Mouse (Mus musculus): ENCODE measurements around the gene Gcg.

Gene Gcg

DNA sequence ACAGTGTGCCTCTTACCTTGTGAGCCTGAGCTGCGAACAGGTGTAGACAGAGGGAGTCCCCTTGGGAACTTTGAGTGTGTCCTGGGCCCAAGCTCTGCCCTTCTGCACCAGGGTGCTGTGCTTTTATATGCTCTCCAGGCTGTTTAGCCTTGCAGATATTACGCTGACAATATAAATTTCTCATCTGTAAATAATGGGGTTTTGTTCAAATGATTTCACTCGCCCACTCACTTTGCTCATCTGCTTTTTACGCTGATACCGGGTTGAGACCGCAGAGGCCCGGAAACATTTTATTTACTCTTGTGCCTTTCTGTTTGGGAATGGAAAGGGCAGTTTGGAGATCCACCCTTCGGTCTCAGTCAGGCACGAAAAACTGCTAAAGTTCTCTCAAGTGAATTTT is at the start of gene Gcg:
Gene Gcg (minus strand): TSS at position 101 of the 400 bp plus-strand sequence.
- DNase-seq (ENCODE audit: low read depth): no peak

DNA sequence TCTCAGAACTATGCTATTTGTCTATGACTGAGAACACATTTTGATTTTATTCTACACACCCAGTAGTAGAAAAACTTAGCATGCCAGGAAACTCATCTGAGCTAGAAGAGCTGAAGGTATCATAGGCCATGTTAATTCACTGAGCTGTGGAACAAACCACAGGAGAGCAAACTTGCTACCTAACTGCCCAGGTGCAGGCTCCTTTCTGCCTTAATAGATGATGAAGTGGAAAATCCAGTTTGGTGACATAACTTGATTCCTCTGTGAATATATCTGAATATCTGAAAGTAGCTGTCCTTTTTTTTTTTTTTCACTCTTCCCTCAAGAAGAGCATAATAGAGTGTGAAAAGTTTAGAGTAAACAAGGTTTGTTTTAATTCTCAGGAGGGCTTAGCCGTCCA is 47.6 kb upstream of the Gcg start:
- DNase-seq (ENCODE audit: low read depth): no peak

DNA sequence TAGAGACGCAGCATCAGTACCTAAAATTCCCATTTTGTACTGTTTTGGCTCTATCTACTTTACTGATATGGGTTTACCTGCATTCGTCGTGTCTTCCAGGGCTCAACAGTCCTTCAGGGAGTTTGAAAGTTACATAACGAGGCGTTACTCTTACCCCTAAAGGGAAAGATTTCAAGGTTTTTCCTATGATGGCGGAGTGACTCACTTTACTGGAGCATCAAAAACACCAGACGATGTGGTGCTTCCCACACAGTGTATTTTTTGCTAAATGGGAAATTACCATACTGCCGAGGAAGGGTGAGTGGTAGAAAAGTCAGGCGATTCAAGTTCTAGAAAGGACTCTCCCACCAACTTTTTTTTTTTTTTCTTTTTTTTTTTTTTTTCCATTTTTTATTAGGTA is 42.9 kb upstream of the Gcg start:
- no peak for DNase-seq (ENCODE audit: low read depth)

DNA sequence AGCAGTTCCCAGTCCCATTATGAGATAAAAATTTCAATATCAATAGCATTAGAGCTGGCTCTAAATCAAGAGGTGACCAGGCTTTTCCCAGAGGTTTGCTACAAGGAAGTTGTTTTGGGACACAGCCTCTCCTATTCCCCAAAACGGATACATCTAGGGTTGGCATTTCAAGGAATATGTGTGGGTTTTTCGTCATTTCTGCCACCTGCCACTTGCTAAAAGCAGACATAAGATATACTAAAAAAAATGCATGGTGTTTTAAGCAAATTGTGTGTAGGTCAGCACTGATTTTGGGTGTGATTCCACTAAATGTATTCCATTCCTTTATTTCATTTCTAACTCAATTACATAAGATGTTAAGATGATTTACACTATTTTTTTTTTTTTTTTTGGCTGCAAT is 34.3 kb upstream of the Gcg start:
- DNase-seq (ENCODE audit: low read depth): no peak

DNA sequence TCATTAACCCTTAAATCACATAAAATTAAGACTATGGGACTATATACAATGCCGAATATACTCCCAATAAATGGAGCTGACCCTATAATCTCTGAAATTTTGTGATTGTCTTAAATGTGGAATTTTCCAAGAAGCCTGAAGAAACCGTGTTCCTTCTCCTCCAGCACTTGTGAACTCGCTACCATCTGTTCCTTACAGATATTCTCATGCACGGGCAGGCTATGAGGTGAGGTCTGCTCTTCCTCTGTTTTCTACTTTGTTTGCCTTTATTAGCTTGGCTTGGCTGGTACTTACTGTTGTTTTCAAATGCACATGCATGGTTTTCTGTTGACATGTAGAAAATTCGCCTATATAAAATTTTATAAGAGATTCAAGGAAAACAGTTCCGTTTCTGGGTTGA is 31.0 kb upstream of the Gcg start:
- no peak for DNase-seq (ENCODE audit: low read depth)

DNA sequence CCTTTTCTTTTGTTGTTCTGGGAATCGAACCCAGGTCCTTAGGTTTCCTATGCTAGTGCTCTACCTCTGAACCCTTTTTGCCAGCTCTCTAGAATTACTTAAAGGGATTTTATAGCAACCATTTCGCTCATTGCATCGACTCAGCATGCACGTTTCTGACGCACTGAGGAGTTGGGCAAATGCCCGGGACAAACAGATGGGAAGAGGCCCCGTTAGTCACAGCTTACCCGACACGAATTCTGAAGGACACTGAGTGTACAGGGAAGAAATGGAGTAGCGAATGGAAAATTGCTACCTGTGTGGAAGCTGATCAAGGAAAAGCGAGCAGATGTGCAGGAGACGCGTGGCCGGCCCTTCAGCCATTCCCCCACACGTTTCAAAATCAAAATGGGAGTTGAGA is 30.0 kb upstream of the Gcg start:
- no peak for DNase-seq (ENCODE audit: low read depth)

DNA sequence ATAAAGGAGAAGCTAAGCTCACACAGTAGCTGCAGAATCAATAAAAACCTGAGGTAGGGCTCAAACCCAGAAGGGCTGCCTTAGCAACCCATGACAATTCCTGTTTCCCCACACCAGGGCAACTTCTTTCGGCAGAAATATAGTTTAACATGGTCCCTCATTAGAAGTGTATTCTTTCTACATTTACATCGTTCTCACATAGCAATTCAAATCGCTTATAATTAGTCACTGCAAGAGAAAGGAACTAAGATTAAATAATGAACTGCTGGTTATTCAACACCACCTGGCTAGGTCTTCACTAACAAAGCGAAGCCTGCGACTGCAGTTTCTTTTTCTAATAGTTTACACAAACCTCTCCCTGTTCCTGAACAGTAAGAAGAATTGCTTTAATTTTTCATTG is 23.7 kb upstream of the Gcg start:
- no peak for DNase-seq (ENCODE audit: low read depth)

DNA sequence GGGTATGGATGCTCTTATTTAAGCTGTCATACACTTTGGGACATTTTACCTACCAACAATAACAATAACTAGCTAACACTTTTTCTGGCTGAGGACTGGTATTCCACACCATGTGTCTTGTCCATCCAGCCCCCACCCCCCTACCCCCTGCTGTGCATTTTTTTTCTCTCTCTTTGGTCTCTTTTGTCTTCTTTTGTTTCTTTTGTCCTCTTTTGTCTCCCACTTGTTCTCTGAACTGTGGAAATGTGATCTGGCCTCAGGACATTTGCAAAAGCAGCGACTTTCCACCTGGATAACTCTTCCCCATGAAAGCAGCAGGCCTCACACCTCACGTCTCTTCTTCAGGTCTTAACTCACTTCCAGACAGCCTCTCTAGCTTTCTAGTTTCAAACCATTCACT is 23.0 kb upstream of the Gcg start:
- DNase-seq (ENCODE audit: low read depth): no peak

DNA sequence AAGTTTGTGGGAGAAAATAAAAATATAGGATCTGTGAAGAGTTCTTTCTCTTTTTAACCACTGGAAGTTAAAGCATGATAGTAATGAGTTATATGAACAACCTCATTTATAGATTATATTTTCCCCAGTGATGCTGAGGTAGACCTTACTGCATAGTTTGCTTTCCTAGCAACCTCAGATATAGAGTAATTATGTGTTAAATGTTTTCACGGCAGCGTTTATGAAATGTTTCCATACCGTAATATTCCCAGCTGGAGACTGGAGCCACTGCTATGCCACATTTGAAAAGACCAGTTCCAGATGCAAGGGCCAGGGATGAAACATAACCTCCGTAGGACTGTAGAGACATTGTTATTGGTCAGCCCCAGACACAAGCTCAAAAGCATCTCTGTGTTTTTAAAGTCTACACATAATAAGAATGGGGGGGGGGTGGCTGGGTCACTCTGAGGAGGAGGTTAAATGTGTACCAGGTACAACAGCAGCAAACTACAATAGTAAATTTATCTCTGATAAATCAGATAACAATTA is 20.9 kb upstream of the Gcg start:
- DNase-seq (ENCODE audit: low read depth): no peak

DNA sequence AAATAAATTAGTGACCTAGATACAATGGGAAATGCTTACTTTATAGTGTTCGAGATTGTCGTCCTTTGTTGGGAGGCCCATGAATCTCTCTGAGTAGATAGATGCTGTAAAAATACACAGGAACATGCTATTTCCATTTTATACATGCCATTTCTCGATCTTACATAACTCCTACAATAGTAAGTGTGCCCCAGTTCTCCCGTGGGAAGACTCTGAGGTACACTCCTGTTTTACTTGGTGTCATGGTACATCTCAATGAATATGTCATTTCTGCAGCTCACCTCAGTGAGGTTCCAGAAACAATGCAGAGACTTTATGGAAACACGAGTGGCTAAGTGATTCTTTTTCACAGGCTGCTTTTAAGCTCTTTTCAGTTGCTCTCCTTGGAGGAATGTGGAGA is 19.9 kb upstream of the Gcg start:
- DNase-seq (ENCODE audit: low read depth): no peak

DNA sequence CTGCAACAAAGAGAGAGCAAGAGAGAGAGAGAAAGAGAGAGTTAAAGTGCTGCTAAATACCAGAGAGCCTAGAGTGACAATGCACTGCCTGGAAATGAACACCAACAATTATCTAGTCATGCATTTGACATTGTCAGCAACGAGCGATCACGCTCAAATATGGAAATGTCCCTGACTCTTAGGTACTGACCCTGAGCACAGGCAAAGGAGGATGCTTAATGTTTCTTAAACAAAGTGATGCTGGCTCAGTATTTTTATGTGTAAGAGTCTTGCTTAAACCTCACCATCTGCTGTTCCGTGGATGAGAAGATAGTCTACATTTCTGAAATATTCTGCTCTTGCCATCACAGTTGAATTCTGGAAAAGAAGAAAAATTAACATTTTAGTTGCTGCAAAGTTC is 19.1 kb upstream of the Gcg start:
- no peak for DNase-seq (ENCODE audit: low read depth)

DNA sequence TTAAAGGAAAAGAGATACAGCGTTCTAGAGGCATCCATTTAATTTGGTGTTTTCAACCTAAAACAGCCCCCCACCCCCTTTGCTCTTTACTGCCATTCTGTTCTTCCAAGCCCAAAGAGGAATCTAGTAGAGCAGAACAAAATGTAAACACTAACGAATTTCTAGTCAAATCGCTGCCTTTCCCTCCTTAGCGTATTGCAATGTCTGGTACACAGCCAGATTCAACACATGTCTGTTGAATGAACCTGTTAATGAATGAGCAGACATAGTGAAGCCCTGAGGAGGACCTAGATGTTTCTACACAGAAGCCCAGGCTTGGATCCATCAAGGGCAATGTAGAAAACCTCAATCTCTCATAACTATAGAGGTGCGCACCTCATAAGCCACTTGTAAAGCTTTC is 15.4 kb upstream of the Gcg start:
- DNase-seq (ENCODE audit: low read depth): no peak

DNA sequence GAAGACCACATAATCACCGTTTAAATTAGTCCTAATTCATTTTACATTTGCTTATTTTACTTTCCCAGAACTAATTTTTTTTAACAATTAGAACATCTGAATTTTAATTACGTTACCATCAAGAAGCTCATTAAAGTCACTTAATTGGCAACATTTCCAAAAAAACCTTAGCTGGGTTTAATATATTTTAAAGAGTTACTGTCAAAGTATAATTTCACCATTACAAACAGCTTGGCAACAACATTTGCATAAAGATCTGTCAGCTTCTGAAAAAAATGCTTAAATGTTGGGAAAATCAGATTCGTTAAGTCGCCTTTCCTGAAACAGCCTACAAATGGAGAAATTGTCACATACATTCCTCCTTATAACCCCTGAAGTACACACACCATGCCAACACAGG is 14.6 kb upstream of the Gcg start:
- DNase-seq (ENCODE audit: low read depth): no peak

DNA sequence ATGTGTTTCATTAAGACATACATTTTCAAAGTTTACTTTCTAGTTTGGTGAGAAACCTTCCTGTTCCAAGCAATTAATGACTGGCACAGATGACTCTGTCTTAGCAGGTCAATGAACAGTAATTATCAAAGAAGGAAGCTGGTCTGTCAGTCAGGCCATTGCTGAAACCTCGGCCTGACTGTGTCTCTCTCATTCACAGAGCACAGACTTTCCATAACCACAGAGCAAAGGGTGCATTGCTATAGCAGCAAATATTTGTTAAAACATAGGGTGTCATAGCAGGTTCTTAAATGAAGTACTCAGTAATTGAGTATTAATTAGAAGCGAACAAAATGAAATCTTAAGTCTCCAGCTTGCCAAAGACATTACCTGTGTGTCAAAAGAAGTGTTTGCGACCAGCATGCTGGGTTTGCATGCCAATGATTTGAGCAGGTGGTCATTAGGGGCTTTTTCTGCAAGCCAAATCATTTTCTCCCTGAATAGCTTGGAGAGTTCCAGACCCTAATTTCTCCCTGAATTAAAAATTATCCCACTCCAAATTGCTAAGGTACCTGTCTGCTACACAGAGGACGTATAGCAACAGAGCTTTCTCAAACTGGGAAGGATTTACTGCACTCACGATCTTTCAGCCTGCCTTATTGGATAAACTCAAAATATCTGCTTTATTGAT is 14.0 kb upstream of the Gcg start:
- DNase-seq (ENCODE audit: low read depth): no peak

DNA sequence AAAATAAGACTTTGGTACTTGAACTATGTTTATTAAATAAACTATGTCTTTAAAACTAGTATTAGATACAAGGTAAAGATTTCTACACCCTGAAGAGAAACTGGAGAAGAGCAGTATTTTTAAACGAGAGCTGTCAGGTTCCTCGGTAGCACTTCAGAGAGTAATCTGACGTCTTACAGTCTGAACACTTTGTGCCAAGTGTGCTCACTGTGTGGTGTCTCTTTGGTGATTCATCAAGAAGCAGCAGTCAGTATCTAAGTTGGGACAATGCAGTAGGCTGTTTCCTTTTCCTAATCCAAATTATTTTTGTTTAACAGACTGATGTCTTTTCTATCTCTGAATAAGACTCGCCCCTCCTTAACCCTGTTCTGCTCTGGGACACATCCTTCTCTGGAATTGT is 12.0 kb upstream of the Gcg start:
- no peak for DNase-seq (ENCODE audit: low read depth)

DNA sequence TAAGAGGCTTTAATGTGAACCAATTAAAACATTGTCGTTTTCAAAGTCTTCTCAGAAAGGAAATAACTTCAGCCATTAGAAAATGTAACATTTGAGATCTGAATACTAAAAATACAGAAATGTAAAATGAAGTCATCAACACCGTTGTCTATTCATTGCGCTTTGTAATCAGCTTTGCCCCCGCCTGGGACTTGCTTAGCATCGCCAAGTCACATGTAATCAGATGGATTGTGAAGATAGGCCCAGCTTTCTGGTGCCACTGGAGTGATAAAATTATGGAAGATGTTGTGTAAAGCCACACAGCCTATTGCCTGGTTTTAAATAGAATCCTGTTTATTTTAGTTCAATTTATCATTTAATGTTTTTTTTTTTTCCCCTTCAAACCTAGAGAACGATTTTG is 6.4 kb upstream of the Gcg start:
- DNase-seq (ENCODE audit: low read depth): no peak

DNA sequence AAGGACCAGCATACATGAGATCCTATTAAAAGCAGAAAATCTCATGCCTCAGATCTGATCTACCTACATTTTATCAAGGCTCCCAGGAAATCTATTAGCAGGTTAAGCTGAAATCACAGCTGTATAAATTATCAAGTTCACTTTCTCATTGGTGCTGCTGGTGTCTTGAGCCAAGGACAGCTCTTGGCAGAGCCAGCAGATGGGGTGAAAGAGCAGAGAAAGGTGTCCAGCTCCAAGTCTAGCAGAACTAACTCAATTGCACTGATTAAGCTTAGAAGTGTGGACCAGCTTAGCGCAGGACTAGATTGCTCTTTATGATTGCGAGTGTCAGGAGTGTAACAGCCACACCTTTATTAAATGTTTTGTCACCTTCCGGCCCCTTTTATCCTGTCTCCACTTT is 1.5 kb upstream of the Gcg start:
- DNase-seq (ENCODE audit: low read depth): no peak

DNA sequence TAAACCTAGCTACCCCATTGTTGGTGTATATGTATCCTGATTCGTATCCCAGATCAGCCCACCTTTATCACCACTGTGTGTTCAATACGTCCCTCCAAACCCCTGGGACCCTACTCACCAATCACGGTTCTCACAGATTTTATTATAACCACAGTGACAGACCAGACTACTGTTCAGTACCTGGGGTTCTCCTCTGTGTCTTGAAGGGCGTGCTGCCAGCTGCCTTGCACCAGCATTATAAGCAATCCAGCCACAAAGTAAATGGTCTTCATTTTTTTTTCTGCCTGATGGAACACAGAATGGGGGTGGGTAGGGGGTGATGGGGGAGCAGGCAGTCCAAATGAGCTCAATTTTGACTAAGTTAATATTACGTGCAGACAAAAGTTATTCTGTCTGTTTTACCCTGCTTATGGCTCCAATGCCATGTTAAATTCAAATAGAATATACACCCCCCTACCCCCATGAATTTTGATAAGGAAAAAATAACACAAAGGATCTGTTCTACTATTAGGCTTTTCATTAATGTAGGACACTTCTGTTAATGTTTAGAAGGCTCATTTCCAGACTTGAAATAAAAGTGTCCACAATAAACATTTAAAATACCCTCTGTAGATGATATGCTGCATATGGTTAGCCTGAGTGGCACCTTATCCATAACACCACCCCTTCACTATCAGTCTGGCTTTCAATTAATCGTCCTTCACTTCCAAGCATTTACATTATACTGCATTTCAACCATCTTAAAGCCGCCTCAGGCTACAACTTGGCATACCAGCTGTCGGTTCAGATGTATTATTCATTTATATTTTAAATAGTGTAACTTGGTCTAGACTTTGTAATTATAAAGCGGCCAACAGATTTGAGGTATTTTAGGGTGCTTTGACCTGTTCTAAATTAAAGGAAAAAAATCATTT is 2.9 kb downstream of the Gcg start:
- DNase-seq (ENCODE audit: low read depth): no peak

DNA sequence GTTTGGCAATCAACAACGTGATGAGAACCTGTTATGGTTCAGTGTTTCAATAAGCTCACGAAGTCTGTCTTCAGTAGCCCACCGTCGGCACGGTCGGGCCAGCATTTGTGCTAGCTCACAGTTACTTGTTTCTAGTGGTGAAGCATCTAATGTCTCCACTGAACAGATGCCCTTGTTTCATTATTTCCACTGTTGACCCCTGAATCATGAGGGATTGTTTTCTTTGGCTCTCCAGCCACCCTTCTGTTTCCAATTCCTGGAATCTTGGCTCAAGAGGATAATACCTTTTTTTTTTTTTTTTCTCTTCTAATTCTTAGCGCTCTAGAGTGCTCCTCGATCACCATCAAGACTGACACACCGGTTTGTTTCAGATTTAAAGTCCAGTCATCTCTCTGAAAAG is 13.9 kb downstream of the Gcg start:
- no peak for DNase-seq (ENCODE audit: low read depth)

DNA sequence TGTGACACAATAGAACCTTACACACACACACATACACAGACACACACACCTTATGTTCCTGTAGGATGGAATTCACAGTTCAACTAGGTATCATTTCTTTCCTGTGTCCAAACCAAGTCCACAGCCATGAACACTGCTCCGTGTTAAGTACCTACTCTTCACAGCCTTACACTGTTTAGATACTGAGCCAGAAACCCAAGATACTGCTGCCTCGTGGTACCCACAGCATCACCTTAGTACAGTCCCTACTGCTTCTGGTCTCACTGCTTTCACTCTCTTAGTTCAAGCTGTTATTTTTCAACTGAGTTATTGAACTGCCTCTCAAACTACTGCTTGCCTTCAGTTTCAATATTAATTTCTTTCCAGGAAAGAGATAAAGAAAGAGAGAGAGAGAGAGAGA is 20.2 kb downstream of the Gcg start:
- DNase-seq (ENCODE audit: low read depth): no peak

DNA sequence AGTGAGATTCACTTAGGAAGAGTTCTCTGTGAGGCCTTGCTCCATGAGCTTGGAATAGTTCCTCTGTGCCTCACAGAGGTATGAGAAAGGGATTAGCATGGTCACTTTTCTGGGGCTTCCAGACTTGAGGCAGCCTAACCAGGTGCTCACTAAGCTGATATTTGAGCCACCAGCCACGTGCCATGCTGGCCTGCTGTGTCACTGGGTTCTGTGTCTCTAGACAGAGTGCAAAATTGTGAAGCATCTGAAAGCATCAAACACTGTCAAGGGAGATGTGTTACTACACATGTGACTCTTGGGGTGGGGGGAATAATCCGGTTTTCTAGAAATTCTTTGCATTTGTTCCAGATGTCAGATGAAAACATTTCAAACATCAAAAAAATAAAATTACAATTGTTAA is 21.3 kb downstream of the Gcg start:
- no peak for DNase-seq (ENCODE audit: low read depth)

DNA sequence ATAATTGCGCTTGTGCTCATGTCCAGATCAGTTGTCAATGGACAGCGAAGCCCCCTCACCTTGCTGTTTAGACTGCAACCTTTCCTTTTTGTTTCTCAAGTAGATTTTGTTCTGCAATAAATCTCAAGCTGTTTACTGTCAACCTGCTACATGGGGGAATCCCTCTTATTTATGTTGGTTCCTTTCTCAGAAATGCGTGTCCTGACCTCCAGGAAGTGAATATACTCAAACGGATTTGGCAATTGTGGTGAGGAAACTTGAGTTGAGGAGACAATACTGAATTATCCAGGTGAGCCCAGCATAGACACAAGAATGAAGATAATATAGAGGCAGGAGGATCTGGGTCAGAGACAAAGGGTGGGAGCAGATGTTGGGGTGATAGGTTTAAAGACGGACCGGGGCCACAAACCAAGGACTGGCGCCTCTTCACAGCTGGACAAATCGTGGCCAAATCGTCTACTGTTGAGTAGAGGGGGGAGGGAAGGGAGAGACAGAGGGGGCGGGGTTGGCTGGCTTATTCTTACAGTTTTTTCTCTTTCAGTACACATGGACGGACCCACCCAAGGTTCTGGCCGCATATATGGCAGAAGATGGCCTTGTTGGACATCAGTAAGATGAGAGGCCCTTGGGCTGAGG is 22.5 kb downstream of the Gcg start:
- no peak for DNase-seq (ENCODE audit: low read depth)

DNA sequence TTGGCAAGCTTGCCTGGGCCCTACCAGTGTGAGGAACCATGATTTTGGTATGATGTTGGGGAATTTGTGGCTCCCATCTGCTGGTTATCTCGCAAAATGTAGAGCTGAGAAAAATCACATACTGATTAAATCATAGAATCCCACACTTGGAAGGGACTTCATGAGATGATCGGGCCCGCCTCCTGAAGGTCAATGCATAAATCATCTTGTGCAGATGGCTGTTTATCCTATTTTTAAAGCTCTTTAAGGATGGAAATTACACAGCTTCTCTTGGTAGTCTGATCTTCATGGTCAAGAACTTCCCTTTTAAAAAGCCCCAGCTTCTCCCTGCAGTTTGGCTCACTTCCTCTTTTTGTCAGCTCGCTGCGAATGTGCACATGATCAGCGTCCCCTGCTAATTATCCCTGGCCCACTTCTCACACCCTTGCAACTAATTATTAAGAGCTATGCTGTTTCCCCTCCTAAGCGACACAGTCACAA is 23.2 kb downstream of the Gcg start:
- DNase-seq (ENCODE audit: low read depth): no peak
